Mouse (Mus musculus): ENCODE measurements around the gene Gcn1l1. TPM values are rescaled to one million over a fixed set of nuclear protein-coding genes. Genes with fewer than 3 reads are reported as not detected.
"Not testable (repeated sequence)": the region's sequence is repeated elsewhere in the genome, so short reads cannot be mapped to it uniquely, and the experiment has no call there.

Gcn1l1 gene
- 37.6 and 38.2 TPM in 2 replicates for polyA plus RNA-seq (2012; rRNA removed)

- DNase-seq (ENCODE audit: extremely low spot score in 1 of 2, low spot score in 1 of 2), result peak in 1 of 2 experiments; percentile 73
Measured at GRCm38 (mm10) chr5:115564737-115565393, at the start of gene Gcn1l1. Gcn1l1 (plus strand) TSS chr5:115565254.

- no peak for DNase-seq (ENCODE audit: extremely low spot score in 1 of 2, low spot score in 1 of 2)
Measured at GRCm38 (mm10) chr5:115516081-115516907, 48.8 kb upstream of the Gcn1l1 start.

GRCm38 (mm10) chr5:115516908-115517307, 48.1 kb upstream of the Gcn1l1 start:
- no peak for DNase-seq (ENCODE audit: extremely low spot score in 1 of 2, low spot score in 1 of 2)

GRCm38 (mm10) chr5:115517501-115517900, 47.6 kb upstream of the Gcn1l1 start:
- DNase-seq (ENCODE audit: extremely low spot score in 1 of 2, low spot score in 1 of 2), result no peak

GRCm38 (mm10) chr5:115518214-115518613, 46.8 kb upstream of the Gcn1l1 start:
- not testable (repeated sequence) for DNase-seq (ENCODE audit: extremely low spot score in 1 of 2, low spot score in 1 of 2)

GRCm38 (mm10) chr5:115520325-115520869, 44.7 kb upstream of the Gcn1l1 start:
- no peak for DNase-seq (ENCODE audit: extremely low spot score in 1 of 2, low spot score in 1 of 2)

- no peak for DNase-seq (ENCODE audit: extremely low spot score in 1 of 2, low spot score in 1 of 2)
Measured at GRCm38 (mm10) chr5:115521553-115522461, 43.2 kb upstream of the Gcn1l1 start.

- no peak for DNase-seq (ENCODE audit: extremely low spot score in 1 of 2, low spot score in 1 of 2)
Measured at GRCm38 (mm10) chr5:115522531-115522930, 42.5 kb upstream of the Gcn1l1 start.

- DNase-seq (ENCODE audit: extremely low spot score in 1 of 2, low spot score in 1 of 2), result no peak
Measured at GRCm38 (mm10) chr5:115522981-115523499, 42.0 kb upstream of the Gcn1l1 start.

GRCm38 (mm10) chr5:115523971-115524370, 41.1 kb upstream of the Gcn1l1 start:
- DNase-seq (ENCODE audit: extremely low spot score in 1 of 2, low spot score in 1 of 2), result no peak

GRCm38 (mm10) chr5:115524471-115524870, 40.6 kb upstream of the Gcn1l1 start:
- DNase-seq (ENCODE audit: extremely low spot score in 1 of 2, low spot score in 1 of 2), result no peak

GRCm38 (mm10) chr5:115525416-115525815, 39.6 kb upstream of the Gcn1l1 start:
- no peak for DNase-seq (ENCODE audit: extremely low spot score in 1 of 2, low spot score in 1 of 2)

- DNase-seq (ENCODE audit: extremely low spot score in 1 of 2, low spot score in 1 of 2), result no peak
Measured at GRCm38 (mm10) chr5:115525943-115526342, 39.1 kb upstream of the Gcn1l1 start.

GRCm38 (mm10) chr5:115526456-115527202, 38.4 kb upstream of the Gcn1l1 start:
- no peak for DNase-seq (ENCODE audit: extremely low spot score in 1 of 2, low spot score in 1 of 2)

- DNase-seq (ENCODE audit: extremely low spot score in 1 of 2, low spot score in 1 of 2), result no peak
Measured at GRCm38 (mm10) chr5:115528128-115528527, 36.9 kb upstream of the Gcn1l1 start.

- DNase-seq (ENCODE audit: extremely low spot score in 1 of 2, low spot score in 1 of 2), result no peak
Measured at GRCm38 (mm10) chr5:115529364-115529741, 35.7 kb upstream of the Gcn1l1 start.

GRCm38 (mm10) chr5:115529742-115530446, 35.2 kb upstream of the Gcn1l1 start:
- DNase-seq (ENCODE audit: extremely low spot score in 1 of 2, low spot score in 1 of 2), result no peak

GRCm38 (mm10) chr5:115530447-115530809, 34.6 kb upstream of the Gcn1l1 start:
- peak in 1 of 2 experiments; percentile 60 for DNase-seq (ENCODE audit: extremely low spot score in 1 of 2, low spot score in 1 of 2)

- DNase-seq (ENCODE audit: extremely low spot score in 1 of 2, low spot score in 1 of 2), result peak in 1 of 2 experiments; percentile 71
Measured at GRCm38 (mm10) chr5:115531671-115532270, 33.3 kb upstream of the Gcn1l1 start.
